Mouse (Mus musculus): Measurements from ENCODE around the gene Wdr83os. TPM values are rescaled to one million over a fixed set of nuclear protein-coding genes. Genes with fewer than 3 reads are reported as not detected.

Wdr83os gene
- polyA plus RNA-seq, 1 experiment from 2014 or later: 137 TPM

Small RNA genes lying within 50 kb of the gene (microRNA-seq; reads per million reads assigned to microRNA genes)
- gene Gm23388 (1.6 reads per million), gene Mir7070 (2.4 reads per million)

Other genes starting within 250 kb of the Wdr83os start
- gene Gadd45gip1, start 249.2 kb upstream of the Wdr83os start, polyA plus RNA-seq (2015; fragmentation: Nextera tagmentation; extraction: Ambion mirVana): 42.6 and 47.0 TPM in 2 replicates
- gene Rad23a, start 240.1 kb upstream of the Wdr83os start, polyA plus RNA-seq (2015; fragmentation: Nextera tagmentation; extraction: Ambion mirVana): 93.9 and 114 TPM in 2 replicates
- 549 and 569 TPM in 2 replicates for gene Calr, start 233.8 kb upstream of the Wdr83os start, polyA plus RNA-seq (2015; fragmentation: Nextera tagmentation; extraction: Ambion mirVana)
- gene Farsa, start 223.8 kb upstream of the Wdr83os start, polyA plus RNA-seq (2015; fragmentation: Nextera tagmentation; extraction: Ambion mirVana): 123 and 127 TPM in 2 replicates
- 80.3 and 85.1 TPM in 2 replicates for gene Syce2, start 208.6 kb upstream of the Wdr83os start, polyA plus RNA-seq (2015; fragmentation: Nextera tagmentation; extraction: Ambion mirVana)
- gene Gcdh, start 186.8 kb upstream of the Wdr83os start, polyA plus RNA-seq (2015; fragmentation: Nextera tagmentation; extraction: Ambion mirVana): 33.2 and 34.2 TPM in 2 replicates
- gene Klf1, start 178.8 kb upstream of the Wdr83os start, polyA plus RNA-seq (2015; fragmentation: Nextera tagmentation; extraction: Ambion mirVana): 0.74 and 1.2 TPM in 2 replicates
- 6.9 and 9.4 TPM in 2 replicates for gene Dnase2a, start 172.2 kb upstream of the Wdr83os start, polyA plus RNA-seq (2015; fragmentation: Nextera tagmentation; extraction: Ambion mirVana)
- 31.6 and 37.3 TPM in 2 replicates for gene Mast1, start 143.4 kb upstream of the Wdr83os start, polyA plus RNA-seq (2015; fragmentation: Nextera tagmentation; extraction: Ambion mirVana)
- 1.2 and 1.8 TPM in 2 replicates for gene Rtbdn, start 133.7 kb upstream of the Wdr83os start, polyA plus RNA-seq (2015; fragmentation: Nextera tagmentation; extraction: Ambion mirVana)
- gene Gm49661, start 111.3 kb upstream of the Wdr83os start, polyA plus RNA-seq (2015; fragmentation: Nextera tagmentation; extraction: Ambion mirVana): not detected in 2 replicates
- gene Prdx2, start 111.2 kb upstream of the Wdr83os start, polyA plus RNA-seq (2015; fragmentation: Nextera tagmentation; extraction: Ambion mirVana): 1,640 and 1,662 TPM in 2 replicates
- 119 and 124 TPM in 2 replicates for gene Rnaseh2a, start 111.0 kb upstream of the Wdr83os start, polyA plus RNA-seq (2015; fragmentation: Nextera tagmentation; extraction: Ambion mirVana)
- gene Junb, start 102.0 kb upstream of the Wdr83os start, polyA plus RNA-seq (2015; fragmentation: Nextera tagmentation; extraction: Ambion mirVana): 3.4 and 4.2 TPM in 2 replicates
- 16.8 and 21.5 TPM in 2 replicates for gene Hook2, start 90.1 kb upstream of the Wdr83os start, polyA plus RNA-seq (2015; fragmentation: Nextera tagmentation; extraction: Ambion mirVana)
- gene Best2, start 66.2 kb upstream of the Wdr83os start, polyA plus RNA-seq (2015; fragmentation: Nextera tagmentation; extraction: Ambion mirVana): not detected in 2 replicates
- 166 and 168 TPM in 2 replicates for gene Asna1, start 55.5 kb upstream of the Wdr83os start, polyA plus RNA-seq (2015; fragmentation: Nextera tagmentation; extraction: Ambion mirVana)
- gene Trir, start 53.9 kb upstream of the Wdr83os start, polyA plus RNA-seq (2015; fragmentation: Nextera tagmentation; extraction: Ambion mirVana): 125 and 154 TPM in 2 replicates
- 46.4 and 49.4 TPM in 2 replicates for gene Tnpo2, start 43.8 kb upstream of the Wdr83os start, polyA plus RNA-seq (2015; fragmentation: Nextera tagmentation; extraction: Ambion mirVana)
- 39.4 and 49.1 TPM in 2 replicates for gene Fbxw9, start 20.7 kb upstream of the Wdr83os start, polyA plus RNA-seq (2015; fragmentation: Nextera tagmentation; extraction: Ambion mirVana)
- gene Gm5741, start 12.8 kb upstream of the Wdr83os start, polyA plus RNA-seq (2015; fragmentation: Nextera tagmentation; extraction: Ambion mirVana): 0.88 and 0.93 TPM in 2 replicates
- gene Dhps, start 9.0 kb upstream of the Wdr83os start, polyA plus RNA-seq (2015; fragmentation: Nextera tagmentation; extraction: Ambion mirVana): 79.5 TPM in 2 replicates
- 52.9 and 57.8 TPM in 2 replicates for gene Wdr83, start 566 bp downstream of the Wdr83os start, polyA plus RNA-seq (2015; fragmentation: Nextera tagmentation; extraction: Ambion mirVana)
- gene Man2b1, start 2.5 kb downstream of the Wdr83os start, polyA plus RNA-seq (2015; fragmentation: Nextera tagmentation; extraction: Ambion mirVana): 14.6 and 14.7 TPM in 2 replicates
- 2.1 and 2.3 TPM in 2 replicates for gene Zfp791, start 42.4 kb downstream of the Wdr83os start, polyA plus RNA-seq (2015; fragmentation: Nextera tagmentation; extraction: Ambion mirVana)
- gene Cks1brt, start 71.2 kb downstream of the Wdr83os start, polyA plus RNA-seq (2015; fragmentation: Nextera tagmentation; extraction: Ambion mirVana): not detected in 2 replicates
- not detected in 2 replicates for gene Olfr371, start 145.2 kb downstream of the Wdr83os start, polyA plus RNA-seq (2015; fragmentation: Nextera tagmentation; extraction: Ambion mirVana)
- 109 and 115 TPM in 2 replicates for gene Orc6, start 218.9 kb downstream of the Wdr83os start, polyA plus RNA-seq (2015; fragmentation: Nextera tagmentation; extraction: Ambion mirVana)
- 161 and 165 TPM in 2 replicates for gene Vps35, start 219.1 kb downstream of the Wdr83os start, polyA plus RNA-seq (2015; fragmentation: Nextera tagmentation; extraction: Ambion mirVana)